Mouse (Mus musculus) urinary bladder, postnatal 14 days (tissue): ENCODE results near the gene Gm9922.

Source experiments
- DNase-seq: peaks from one replicate; pipeline ENCODE4 v3.0.0; 2021; ENCODE audit warnings: low spot score

Gene Gm9922

DNA sequence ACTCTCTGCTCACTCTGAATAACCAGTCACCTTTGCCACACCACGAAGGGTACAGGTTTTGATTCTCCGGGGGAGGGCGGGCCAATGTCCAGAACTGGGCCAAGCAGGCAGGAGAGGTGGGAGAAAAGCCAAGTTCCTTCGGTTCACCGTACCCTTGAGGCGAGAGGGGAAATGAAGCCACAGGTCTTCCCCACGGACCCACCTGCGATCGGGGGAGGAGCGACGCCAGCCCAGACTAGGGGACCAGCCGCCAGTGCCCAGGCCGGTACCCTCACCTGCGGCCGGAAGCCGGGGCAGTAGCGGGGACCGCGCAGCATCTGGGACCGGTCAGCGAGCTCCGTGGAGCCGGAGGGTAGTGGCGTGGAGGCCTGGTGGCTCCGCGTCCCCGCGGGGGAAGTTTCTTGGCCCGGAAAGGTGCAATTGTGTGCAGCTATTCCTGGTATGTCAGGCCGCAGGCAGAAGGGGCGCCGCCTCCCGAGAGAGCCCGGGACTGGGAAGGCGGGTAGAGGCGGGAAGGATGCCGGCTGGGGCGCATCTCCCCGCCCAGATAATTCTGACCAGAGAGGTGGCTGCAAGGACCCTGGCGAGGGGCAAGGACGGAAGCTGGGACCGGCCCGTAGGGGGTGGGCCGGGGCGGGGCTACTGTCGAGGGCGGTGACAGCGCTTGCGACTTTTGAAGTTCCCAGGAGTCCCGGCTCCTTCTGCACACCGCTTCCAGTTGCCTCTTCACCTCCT, at the start of gene Gm9922, which contains the start of gene Lmo7:
Gene Gm9922, minus strand, starts transcription at position 578 of the 735 bp plus-strand sequence.
Gene Lmo7, plus strand, starts transcription at position 721 of the 735 bp plus-strand sequence.
- peak; percentile 84 for DNase-seq

- DNase-seq: no peak
These were observed 48.8 kb upstream of the Gm9922 start for GRCm38 (mm10) chr14:101778426-101778825.

DNA sequence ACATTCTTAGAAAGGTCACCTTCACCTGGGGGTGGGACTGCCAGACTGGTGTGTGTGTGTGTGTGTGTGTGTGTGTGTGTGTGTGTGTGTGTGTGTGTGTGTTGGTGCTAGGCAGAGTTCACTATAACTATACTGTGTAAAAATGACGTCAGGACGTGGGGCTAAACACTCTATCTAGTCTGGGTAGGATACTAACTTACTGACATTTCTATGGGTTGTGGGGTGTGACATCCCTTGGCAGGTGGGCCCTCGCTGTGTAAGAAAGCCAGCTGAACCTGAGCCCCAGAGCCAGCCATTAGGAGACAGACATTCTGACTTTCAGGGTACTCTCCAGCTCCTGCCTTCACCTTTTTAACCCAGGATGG, 47.5 kb upstream of the Gm9922 start:
- DNase-seq: no peak

DNA sequence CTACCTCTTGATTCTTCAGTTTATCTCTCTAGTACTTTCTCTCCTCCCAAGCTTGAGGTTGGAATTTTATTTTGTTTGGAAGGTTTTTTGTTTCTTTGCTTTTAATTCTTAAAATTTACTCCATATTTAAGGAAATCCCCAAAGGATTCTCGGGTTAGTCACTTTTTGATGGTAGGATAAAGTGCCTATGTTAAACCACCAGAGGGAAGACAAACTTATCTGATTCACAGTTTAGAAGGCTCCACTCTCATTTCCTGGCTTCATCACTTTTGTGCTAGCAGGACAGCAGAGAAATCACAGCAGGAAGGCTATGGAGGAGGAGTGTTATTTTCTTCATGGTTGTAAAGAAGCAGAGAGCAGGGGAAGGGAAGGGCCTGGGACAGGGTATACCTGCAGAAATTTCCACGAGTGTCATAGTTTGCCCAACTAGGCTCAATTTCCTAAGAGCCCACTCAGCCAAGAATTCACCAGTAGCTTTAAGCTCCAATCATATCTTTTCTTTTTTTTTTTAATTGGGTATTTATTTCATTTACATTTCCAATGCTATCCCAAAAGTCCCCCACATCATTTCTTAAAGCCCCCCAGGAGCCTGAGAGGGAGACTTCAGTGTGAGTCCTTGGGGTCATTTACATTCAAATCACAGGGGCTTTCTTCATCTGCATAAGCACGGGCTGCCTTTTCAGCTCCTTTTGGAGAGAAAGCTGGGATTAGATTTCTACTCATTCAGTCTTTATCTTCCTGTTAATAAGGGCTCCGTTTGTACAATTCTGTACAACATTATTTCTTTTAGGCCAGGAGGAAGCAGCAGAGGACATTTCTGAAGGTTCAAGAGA, 46.9 kb upstream of the Gm9922 start:
- DNase-seq: no peak

DNA sequence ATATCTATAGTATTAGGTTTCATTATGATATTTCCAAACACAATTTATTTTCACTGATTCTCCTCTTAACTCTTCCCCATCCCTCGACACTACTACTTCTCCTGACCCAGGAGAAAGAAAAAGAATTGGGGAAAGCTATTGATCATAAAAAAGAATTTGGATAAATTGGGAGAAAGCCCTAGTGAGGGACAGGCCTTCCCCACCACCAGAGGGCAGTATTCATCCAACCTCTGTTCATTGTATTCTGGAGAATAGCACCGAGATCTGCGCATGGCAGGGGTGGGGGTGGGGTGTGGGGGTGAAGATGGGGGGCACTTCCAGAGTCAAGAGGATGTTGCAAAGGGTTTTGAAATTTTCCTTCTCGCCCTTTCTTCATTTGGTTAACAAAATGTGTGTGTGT, 45.0 kb upstream of the Gm9922 start:
- DNase-seq: peak; percentile 21

- no peak for DNase-seq
These were observed 42.1 kb upstream of the Gm9922 start for GRCm38 (mm10) chr14:101771756-101772155.

DNA sequence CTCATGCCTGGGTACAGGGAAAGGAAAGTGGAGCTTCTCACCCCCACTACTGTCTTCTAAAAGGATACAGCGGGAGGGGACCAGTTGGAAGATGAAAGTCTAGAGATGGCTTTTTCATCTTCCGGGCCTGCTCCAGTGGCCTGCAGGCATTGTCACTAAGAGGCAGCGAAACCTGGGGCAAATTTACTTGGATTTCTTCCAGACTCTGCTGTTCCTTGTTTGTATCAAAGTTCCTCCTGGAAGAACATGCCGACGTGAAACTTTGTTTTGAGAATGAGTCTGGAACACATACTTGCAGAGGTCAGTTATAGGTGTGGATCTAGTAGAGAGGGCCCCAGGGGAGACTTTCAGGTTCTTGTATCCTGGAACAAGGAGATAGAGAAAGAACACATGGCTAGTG, 41.7 kb upstream of the Gm9922 start:
- DNase-seq: no peak

- no peak for DNase-seq
These were observed 34.2 kb upstream of the Gm9922 start for GRCm38 (mm10) chr14:101763762-101764295.

DNA sequence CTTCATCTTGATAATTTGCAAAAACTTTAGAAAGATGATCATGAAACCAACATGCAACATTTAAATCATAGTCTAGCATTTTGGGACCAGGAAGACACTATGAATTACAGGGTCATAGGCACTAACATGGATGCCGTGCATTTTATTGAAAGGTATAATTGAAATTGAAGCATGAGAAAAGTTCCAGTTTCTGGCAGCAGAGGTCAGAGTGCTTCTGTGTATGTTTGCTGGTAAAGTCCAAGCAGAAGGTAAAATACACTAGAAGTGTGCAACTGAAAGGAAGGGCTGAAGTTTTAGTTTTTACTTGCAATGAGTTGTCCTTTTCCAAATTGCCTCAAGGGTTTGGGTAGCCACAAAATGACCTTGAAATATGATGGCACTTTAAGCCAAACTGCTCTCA, 32.7 kb upstream of the Gm9922 start:
- no peak for DNase-seq

GRCm38 (mm10) chr14:101755425-101755824, 25.8 kb upstream of the Gm9922 start:
- no peak for DNase-seq

GRCm38 (mm10) chr14:101750910-101751309, 21.3 kb upstream of the Gm9922 start:
- no peak for DNase-seq

DNA sequence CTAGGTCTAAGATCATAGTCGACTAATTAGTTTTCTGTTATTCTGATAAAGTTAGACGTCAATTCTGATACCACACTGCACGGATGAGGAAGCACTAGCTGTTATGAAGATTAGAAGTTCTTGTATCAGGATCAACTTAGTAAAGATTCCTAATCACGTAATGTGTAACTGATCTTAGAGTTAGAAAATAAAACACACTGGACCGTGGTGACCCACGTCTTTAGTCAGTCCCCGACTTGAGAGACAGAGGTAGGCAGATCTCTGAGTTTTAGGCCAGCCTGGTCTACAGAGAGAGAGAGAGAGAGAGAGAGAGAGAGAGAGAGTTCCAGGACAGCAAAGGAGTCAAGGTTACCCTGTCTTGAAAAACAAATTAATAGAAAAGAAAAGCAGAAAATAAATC, 18.8 kb upstream of the Gm9922 start:
- no peak for DNase-seq

GRCm38 (mm10) chr14:101747811-101748210, 18.2 kb upstream of the Gm9922 start:
- no peak for DNase-seq

DNA sequence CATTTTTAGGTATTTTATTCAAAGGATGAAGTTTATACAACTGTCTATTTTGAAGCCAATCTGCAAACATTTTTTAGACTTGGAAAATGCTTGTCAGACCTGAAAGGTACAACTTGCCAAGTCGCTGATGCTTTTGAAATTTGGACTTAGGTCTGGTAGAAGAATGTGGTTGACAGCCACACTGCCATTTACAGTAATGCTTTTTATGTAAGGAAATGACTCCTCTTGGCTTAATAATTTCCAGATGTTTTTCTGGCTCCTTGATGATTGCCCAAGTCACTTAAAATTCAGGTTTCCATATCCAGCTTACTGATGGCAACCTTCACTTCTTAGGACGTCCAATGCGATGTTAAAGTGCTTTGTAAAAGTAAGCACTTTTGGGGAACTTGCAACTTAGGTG, 17.0 kb upstream of the Gm9922 start:
- DNase-seq: no peak

GRCm38 (mm10) chr14:101737501-101737900, 7.9 kb upstream of the Gm9922 start:
- no peak for DNase-seq

DNA sequence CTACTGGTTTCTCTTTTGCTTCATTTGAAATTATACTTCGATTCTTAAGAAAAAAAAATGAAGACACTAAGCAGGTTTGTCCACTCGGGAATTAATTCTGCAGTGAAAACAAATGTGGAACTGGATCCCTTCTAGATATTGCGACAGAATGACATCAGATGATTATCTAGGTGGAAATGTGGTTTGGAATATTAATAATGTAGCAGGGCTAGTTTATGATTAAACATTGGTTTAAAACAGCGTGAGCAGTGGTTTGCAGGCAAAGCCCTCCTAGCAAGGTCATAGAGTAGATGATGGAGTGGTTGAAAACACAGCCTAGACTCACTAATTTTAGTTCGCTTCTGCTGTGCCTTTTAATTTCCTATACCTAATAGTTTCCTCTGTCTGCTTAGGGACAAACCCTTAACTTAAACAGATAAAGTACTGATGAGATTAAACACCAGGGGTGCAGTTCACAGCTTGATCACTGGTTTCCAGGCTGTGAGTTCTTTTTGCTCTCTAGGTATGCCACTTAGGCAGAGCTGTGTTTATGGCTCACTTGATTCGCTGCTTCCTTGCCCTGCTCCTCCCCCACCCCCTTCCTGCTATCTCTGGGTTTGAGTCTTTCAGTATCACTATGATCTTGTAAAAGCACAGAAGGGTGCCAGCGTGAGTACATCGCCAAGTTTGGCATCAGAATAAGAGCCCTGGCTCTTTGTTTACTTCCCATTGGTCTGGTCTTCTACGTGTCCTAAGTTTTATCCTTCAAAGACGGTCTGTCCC, 4.1 kb upstream of the Gm9922 start:
- peak; percentile 14 for DNase-seq

DNA sequence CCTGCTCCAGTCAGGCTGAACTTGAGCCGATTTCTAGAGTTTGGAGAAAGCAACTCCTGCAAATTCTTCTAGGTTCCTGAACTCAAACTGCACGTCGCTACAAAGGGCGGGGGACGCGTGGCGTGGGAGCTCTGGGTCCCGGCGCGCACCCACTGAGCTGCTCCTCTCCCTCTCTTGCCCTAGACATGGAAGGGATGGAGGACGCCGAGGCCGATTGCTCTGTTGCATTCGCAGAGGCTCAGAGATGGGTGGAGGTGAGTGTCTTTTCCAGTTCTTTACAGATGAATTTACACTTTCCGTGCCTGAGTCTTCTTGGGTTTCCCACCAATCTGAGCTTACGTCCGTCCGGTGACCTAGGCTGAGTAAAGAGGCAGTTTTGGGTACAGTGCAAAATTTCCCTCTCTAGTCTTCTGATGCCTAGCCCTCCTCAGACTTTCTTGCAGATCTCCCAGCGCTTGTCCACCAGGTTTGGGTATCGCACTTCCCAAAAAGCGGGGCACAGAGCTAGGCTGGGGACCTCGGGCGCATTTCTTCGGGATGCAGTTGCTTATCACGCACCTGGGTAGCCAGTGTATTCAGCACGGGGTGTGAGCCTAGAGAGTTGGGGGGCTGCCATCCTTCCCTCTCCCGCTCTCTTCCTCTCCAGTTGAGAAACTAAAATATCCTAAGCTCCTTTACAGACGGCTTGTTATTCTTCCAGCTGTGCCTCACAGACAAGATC, 518 bp upstream of the Gm9922 start:
- DNase-seq: no peak

DNA sequence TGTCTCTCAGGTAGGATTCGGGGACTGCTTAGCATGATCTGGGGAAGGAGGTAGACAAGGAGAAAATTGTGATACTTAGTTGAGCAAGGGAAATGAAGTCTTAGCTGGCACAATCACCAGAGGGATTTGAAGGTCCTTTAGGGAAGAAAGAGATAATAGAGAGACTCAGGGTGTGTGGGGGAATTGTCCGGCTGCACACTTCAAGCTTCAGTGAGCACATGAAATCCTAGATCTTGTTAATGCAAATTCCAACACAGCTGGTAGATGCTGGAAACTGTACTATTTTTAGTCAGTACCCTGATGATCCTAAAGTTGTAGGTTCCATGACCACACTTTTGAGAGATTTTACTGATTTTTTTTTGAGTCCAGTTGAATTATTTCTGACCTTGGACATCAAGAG, 15.2 kb downstream of the Gm9922 start:
- DNase-seq: no peak

GRCm38 (mm10) chr14:101707088-101707487, 22.5 kb downstream of the Gm9922 start:
- DNase-seq: no peak

DNA sequence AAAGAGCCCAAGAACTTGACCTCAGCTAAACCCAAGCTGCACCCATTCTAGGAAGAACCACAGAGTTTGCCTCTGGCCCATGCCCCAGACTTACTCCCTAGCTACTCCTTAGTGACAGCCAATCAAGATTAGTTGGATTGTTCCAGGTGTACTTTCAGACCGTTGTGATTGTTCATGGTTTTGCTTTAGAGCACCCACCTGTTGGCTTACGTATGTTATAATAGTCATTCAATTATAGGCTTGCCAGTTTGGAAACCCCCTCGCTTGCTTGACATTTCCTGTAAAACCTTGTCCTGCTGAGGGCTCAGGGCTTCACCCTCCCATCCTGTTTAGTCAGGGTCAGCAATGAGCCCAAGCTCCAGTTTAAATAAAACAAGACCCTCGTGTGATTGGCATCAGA, 25.1 kb downstream of the Gm9922 start:
- DNase-seq: no peak

DNA sequence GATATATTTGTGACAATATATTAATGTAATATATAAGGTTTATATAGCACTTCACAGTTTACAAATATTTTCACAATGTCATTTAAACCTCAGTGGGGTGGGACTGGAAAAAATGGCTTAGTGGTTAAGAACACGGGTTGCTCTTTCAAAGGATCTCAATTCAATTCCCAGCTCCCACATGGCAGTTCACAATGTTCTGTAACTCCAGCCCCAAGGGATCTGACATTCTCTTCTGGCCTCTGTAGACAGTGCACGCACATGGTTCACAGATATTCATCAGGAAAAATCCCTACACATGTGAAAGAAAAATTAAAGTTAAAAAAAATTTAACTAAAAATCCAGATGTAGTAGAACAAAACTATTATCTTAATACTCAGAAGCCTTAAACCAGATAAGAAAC, 41.2 kb downstream of the Gm9922 start:
- no peak for DNase-seq

DNA sequence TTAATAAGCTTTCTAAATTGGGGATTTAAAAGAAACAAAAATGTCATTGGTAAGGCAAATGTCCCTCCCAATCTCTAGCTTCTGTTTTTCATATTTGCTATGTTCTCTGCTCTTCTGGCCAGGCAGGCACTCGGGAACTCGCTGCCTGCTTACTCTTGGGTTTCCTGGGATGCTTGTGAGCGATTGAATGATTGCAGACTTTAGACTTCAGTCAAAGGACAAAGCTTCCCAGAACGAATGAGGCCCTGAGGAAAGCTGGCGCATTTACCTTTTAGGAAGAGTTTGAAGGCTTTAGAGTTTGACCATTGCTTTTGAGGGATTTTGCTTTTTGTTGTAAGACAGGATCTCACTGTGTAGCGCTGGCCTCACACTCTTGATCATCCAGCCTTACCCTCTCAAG, 41.9 kb downstream of the Gm9922 start:
- no peak for DNase-seq
